Mouse (Mus musculus) myocyte (in vitro differentiated cells): ENCODE measurements around the gene Unk. TPM values are rescaled to one million over a fixed set of nuclear protein-coding genes. Genes with fewer than 3 reads are reported as not detected.

Experiments used
- H3K27me3 ChIP-seq: one replicate; pipeline ENCODE4 v1.6.1; 2011; ENCODE audit not compliant: control insufficient read depth, insufficient read depth, insufficient read length
- H3K36me3 ChIP-seq: one replicate; pipeline ENCODE4 v1.6.1; 2011; ENCODE audit not compliant: control insufficient read depth, insufficient read depth
- H3K4me2 ChIP-seq: one replicate; pipeline ENCODE4 v1.6.1; 2011; ENCODE audit warnings: low read depth, control low read depth
- H3K4me3 ChIP-seq: one replicate; pipeline ENCODE4 v1.5.1; 2011; ENCODE audit warnings: mild to moderate bottlenecking, control low read depth, moderate library complexity
- H3K79me2 ChIP-seq: one replicate; pipeline ENCODE4 v1.6.1; 2011; ENCODE audit not compliant: control insufficient read depth, insufficient read depth
- H3ac ChIP-seq: one replicate; pipeline ENCODE4 v1.6.1; 2011; ENCODE audit not compliant: control insufficient read depth, insufficient read length
- CEBPB ChIP-seq: IDR thresholded peaks from 2 replicates; pipeline ENCODE4 v1.6.1; 2011; ENCODE audit warnings: mild to moderate bottlenecking, moderate library complexity; ENCODE audit not compliant: poor library complexity, insufficient read depth, severe bottlenecking
- E2F4 ChIP-seq: IDR thresholded peaks from one replicate; pipeline ENCODE4 v1.6.1; 2011; ENCODE audit warnings: mild to moderate bottlenecking, control low read depth, moderate library complexity; ENCODE audit not compliant: insufficient read depth
- MAX ChIP-seq: IDR thresholded peaks from one replicate; pipeline ENCODE4 v1.6.1; 2011; ENCODE audit warnings: low read depth, mild to moderate bottlenecking, control low read depth
- MYOD1 ChIP-seq, 3 experiments: IDR thresholded peaks; one replicate each; pipeline ENCODE4 v1.6.1; 2011; ENCODE audit warnings: control low read depth in 2 of 3, low read depth in 2 of 3, mild to moderate bottlenecking in 2 of 3, moderate library complexity in 1 of 3; ENCODE audit not compliant: insufficient read length in 2 of 3, control insufficient read depth in 1 of 3
- MYOG ChIP-seq, 3 experiments: IDR thresholded peaks; one replicate each; pipeline ENCODE4 v1.6.1; 2011; ENCODE audit warnings: control low read depth in 2 of 3, low read depth in 2 of 3, mild to moderate bottlenecking in 2 of 3; ENCODE audit not compliant: insufficient read length in 2 of 3, control insufficient read depth in 1 of 3, insufficient read depth in 1 of 3
- POLR2A ChIP-seq: IDR thresholded peaks from one replicate; pipeline ENCODE4 v1.6.1; 2011; ENCODE audit warnings: low read depth, mild to moderate bottlenecking, control low read depth, moderate library complexity; ENCODE audit not compliant: insufficient read length
- POLR2AphosphoS2 ChIP-seq: IDR thresholded peaks from one replicate; pipeline ENCODE4 v1.6.1; 2011; ENCODE audit warnings: low read depth, control low read depth; ENCODE audit not compliant: insufficient read length
- REST ChIP-seq: IDR thresholded peaks from one replicate; pipeline ENCODE4 v1.6.1; 2011; ENCODE audit warnings: mild to moderate bottlenecking, control low read depth, moderate library complexity; ENCODE audit not compliant: insufficient read depth, insufficient read length
- SRF ChIP-seq: IDR thresholded peaks from one replicate; pipeline ENCODE4 v1.6.1; 2011; ENCODE audit warnings: low read depth; ENCODE audit not compliant: control insufficient read depth, insufficient read length
- TCF12 ChIP-seq: IDR thresholded peaks from one replicate; pipeline ENCODE4 v1.6.1; 2011; ENCODE audit warnings: mild to moderate bottlenecking, control low read depth; ENCODE audit not compliant: poor library complexity, insufficient read depth, severe bottlenecking
- TCF3 ChIP-seq: IDR thresholded peaks from one replicate; pipeline ENCODE4 v1.6.1; 2011; ENCODE audit warnings: low read depth, control low read depth; ENCODE audit not compliant: insufficient read length
- USF1 ChIP-seq: IDR thresholded peaks from one replicate; pipeline ENCODE4 v1.6.1; 2011; ENCODE audit warnings: low read depth, mild to moderate bottlenecking, control low read depth, moderate library complexity
- polyA plus RNA-seq: library from polyadenylated mRNA; unstranded; fragments of >200 nt; fragmentation: generic; extraction: Trizol; gene quantifications from one replicate; pipeline ENCODE4 v1.2.1, GENCODE M21; 2012; ENCODE audit warnings: missing spikeins

The Unk gene
- polyA plus RNA-seq, 1 experiment: 15.3 TPM

DNA sequence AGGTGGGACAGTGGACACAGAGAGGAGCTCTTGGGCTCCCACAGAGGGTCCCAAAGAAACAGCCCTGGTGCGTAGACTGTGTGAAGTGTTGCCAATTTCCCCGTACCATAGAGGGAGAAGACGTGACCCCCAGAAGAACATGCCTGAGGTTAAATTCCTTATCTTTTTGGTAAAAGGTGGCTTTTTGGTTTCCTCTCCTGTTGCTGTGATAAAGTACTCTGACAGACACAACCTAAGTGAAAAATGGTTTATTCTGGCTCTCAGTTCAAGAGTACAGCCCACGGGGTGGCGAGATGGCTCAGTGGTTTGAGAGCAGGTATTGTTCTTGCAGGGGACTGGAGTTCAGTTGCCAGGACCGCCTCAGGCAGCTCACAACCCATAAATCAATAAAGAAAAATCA, 69.3 kb downstream of the Unk start:
- H3K4me2 ChIP-seq: no peak overlapping the region

DNA sequence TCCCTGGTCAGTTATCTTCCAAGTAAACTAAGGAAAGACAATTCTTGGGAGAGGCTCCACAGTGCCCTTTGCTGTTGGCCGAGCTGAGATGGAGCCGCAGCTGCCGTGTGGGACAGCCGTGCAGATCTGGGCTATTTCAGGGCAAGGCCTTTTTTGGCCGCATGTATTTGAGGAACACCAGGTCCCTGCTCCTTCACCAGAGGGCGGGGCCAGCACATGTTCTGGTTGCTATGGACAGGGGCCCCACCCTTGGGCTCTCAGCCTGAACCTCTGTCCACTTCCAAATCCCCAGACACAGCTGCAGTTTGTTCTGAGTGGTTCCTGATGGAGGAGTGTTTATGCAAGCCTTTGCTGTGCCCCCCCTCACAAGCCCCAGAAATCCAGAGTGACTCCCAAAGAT, 70.3 kb downstream of the Unk start:
- H3K4me2 ChIP-seq: peak overlapping the region; percentile 49
- TF ChIP-seq MYOG (IDR thresholded peaks at IDR 0.05; ENCODE audit: control insufficient read depth in 1 of 3, insufficient read depth in 1 of 3, insufficient read length in 2 of 3, low read depth in 2 of 3): peak; percentile 77 to 88 (median 87)
- TF ChIP-seq TCF3: no peak
- no peak for TF ChIP-seq E2F4
- no peak for TF ChIP-seq POLR2AphosphoS2
- peak; percentile 94 for TF ChIP-seq SRF
- peak; percentile 82 to 83 (median 83) for TF ChIP-seq MYOD1 (IDR thresholded peaks at IDR 0.05; ENCODE audit: control insufficient read depth in 1 of 3, insufficient read length in 2 of 3, low read depth in 2 of 3)
- TF ChIP-seq CEBPB: no peak
- peak; percentile 17 for TF ChIP-seq MAX

More for the DNA sequence above, 69.3 kb downstream of the Unk start:
- Histone ChIP-seq H3K27me3 (no peaks in the 10 kb centered on the region), H3K79me2 (no peaks in the 10 kb centered on the region), H3K36me3 (no peaks in the 10 kb centered on the region), H3K4me3 (no peak overlapping the region), H3ac (no peak overlapping the region)
- TF ChIP-seq CEBPB (no peak), USF1 (no peak), REST (no peak), TCF12 (no peak), POLR2AphosphoS2 (no peak), MYOD1 (IDR thresholded peaks at IDR 0.05; ENCODE audit: control insufficient read depth in 1 of 3, insufficient read length in 2 of 3, low read depth in 2 of 3) (no peak), POLR2A (no peak), SRF (no peak), MAX (no peak)

DNA sequence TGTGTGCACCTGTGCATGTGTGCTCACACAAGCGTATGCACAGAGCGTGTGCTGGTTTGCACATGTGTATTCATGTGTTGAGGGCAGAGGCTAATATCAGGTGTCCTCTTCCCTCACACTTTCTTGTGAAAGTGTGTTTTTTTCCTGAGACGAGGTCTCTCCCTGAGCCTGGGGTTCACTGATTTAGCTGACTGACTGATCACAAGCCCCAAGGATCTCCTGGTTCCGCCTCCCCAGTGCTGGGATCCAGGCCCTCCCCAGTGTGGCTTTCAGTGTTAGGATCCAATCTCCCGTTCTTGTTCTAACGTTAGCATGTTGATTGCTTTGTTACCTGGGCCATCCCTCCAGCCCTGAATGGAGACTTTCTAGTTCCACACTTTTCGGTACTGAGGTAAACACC, 70.7 kb downstream of the Unk start:
- Histone ChIP-seq H3K36me3 (no peaks in the 10 kb centered on the region), H3K79me2 (no peaks in the 10 kb centered on the region), H3ac (no peak overlapping the region), H3K27me3 (no peaks in the 10 kb centered on the region), H3K4me3 (no peak overlapping the region), H3K4me2 (peak overlapping the region; percentile 49)
- TF ChIP-seq POLR2AphosphoS2: no peak
- TF ChIP-seq TCF12: no peak
- TF ChIP-seq USF1: no peak
- no peak for TF ChIP-seq MAX
- TF ChIP-seq SRF: no peak
- no peak for TF ChIP-seq MYOD1 (IDR thresholded peaks at IDR 0.05; ENCODE audit: control insufficient read depth in 1 of 3, insufficient read length in 2 of 3, low read depth in 2 of 3)
- TF ChIP-seq REST: no peak
- TF ChIP-seq MYOG (IDR thresholded peaks at IDR 0.05; ENCODE audit: control insufficient read depth in 1 of 3, insufficient read depth in 1 of 3, insufficient read length in 2 of 3, low read depth in 2 of 3): no peak
- TF ChIP-seq POLR2A: no peak
- TF ChIP-seq CEBPB: no peak
- no peak for TF ChIP-seq TCF3
- TF ChIP-seq E2F4: no peak

More for the DNA sequence above, 70.3 kb downstream of the Unk start:
- H3K27me3 ChIP-seq: no peaks in the 10 kb centered on the region
- no peaks in the 10 kb centered on the region for H3K79me2 ChIP-seq
- H3ac ChIP-seq: no peak overlapping the region
- H3K4me3 ChIP-seq: no peak overlapping the region
- H3K36me3 ChIP-seq: no peaks in the 10 kb centered on the region

DNA sequence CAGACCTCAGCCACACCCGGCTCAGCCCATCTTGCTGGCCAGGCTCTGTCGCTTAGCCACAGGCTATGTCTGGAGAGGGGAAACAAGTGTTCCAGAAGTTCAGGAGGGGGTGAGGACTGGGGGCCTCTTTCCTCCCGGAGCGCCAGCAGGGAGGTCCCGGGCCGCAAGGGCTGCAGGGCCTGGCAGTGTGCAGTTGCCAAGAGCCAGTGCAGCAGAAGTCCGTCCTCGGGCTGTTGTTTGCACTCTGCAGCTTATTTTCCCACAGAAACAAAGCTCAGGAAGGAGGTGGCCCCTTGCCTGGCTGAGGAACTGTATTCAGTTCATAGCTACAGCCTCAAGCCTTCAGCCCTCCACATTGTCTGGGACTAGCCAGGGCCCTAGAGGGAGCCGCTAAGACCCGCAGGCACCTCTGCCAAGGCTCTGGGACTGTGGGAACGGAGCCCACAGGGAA, 71.8 kb downstream of the Unk start:
- no peak overlapping the region for H3ac ChIP-seq
- no peaks in the 10 kb centered on the region for H3K36me3 ChIP-seq
- H3K27me3 ChIP-seq: no peaks in the 10 kb centered on the region
- TF ChIP-seq CEBPB (no peak), POLR2A (no peak)
- no peak overlapping the region for H3K4me2 ChIP-seq
- H3K79me2 ChIP-seq: no peaks in the 10 kb centered on the region
- no peak overlapping the region for H3K4me3 ChIP-seq

DNA sequence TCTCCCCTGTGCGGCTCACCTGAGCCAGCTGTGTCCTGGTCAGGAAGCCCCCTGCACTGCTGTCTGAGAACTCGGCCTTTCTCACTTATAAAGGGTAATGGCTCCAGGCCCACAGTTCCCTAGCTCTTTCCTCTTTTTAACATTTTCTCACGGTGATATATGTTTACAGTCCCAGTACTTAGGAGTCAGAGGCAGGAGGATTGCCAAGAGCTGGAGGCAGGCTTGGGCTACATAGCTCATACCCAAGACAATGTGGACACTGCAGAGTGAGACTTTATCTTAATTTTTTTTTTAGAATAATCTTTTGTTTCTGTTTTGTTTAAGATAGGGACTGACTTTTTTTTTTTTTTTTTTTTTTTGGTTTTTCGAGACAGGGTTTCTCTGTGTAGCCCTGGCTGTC, 72.3 kb downstream of the Unk start:
- Histone ChIP-seq H3K4me3 (no peak overlapping the region), H3K79me2 (peaks cover under 1% of the 10 kb centered on the region), H3ac (no peak overlapping the region), H3K4me2 (no peak overlapping the region), H3K36me3 (no peaks in the 10 kb centered on the region), H3K27me3 (no peaks in the 10 kb centered on the region)
- TF ChIP-seq TCF3 (no peak), MAX (no peak), E2F4 (no peak), MYOD1 (IDR thresholded peaks at IDR 0.05; ENCODE audit: control insufficient read depth in 1 of 3, insufficient read length in 2 of 3, low read depth in 2 of 3) (no peak), REST (no peak)
